Comparison of ENCODE assay signal across 13 mouse cellular contexts in the genomic region with DNA sequence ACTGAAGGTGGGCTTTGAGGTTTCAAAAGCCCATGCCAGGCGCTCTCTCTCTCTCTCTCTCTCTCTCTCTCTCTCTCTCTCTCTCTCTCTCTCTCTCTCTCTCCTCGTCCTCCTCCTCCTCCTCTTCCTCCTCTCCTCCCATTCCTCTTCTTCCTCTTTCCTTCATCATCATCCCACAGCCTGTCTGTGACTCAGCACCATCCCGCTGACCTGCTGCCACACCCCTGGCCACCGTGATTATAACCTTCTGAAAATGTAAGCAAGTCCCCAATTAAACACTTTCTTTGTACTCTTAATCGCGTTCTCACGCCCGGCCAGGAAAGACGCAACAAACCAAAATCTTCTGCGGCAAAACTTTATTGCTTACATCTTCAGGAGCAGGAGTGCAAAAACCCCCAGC. TPM values are rescaled to one million over a fixed set of nuclear protein-coding genes. Genes with fewer than 3 reads are reported as not detected.
DNase-seq lines count a peak whose midpoint lies in the region; ATAC-seq and TF ChIP-seq lines count a peak whose summit lies in the region.
"Not testable (repeated sequence)": the region's sequence is repeated elsewhere in the genome, so short reads cannot be mapped to it uniquely, and the experiment has no call there.
"Had no signal": no experiment of that assay in that cellular context is flagged by ENCODE, and none has a peak within 500 bp of the region (broad histone marks: within the 10 kb centered on the region; RNA-seq: fewer than 3 reads in every experiment).

No protein-coding gene starts in this region.

- DNase-seq in embryo, embryonic 11 days, result peak; percentile 1
- DNase-seq in forebrain, embryonic 14.5 days (ENCODE audit: low spot score); heart, postnatal 0 days (ENCODE audit: low spot score); liver, embryonic 11.5 days (ENCODE audit: low spot score): not testable (repeated sequence)

- H3K9ac ChIP-seq in forebrain, embryonic 14.5 days (ENCODE audit: low read length), result peak overlapping the region; percentile 41; the same call in 1 of the 2 replicates
- not testable (repeated sequence) for H3K9ac ChIP-seq in heart, postnatal 0 days (replicated peaks; ENCODE audit: low read depth, low read length); intestine, postnatal 0 days (ENCODE audit: low read depth, low read length); liver, embryonic 11.5 days (ENCODE audit: low read depth, low read length); neural tube, embryonic 14.5 days (replicated peaks; ENCODE audit: low read depth, low read length)

- TF ChIP-seq EP300 in heart, postnatal 0 days (IDR thresholded peaks at IDR 0.05; ENCODE audit: low read depth), result not testable (repeated sequence)

- H3K27ac ChIP-seq in forebrain, embryonic 14.5 days (ENCODE audit: low read depth, low read length); heart, postnatal 0 days (ENCODE audit: low read depth); intestine, postnatal 0 days (ENCODE audit: low read depth, low read length); liver, embryonic 11.5 days (ENCODE audit: low read depth, low read length); neural tube, embryonic 14.5 days (ENCODE audit: low read depth, low read length): not testable (repeated sequence)

- WGBS in forebrain, embryonic 14.5 days, result 13% methylated on average over 10 of the region's 10 CpGs
- WGBS in heart, postnatal 0 days, result 11% methylated on average over 10 of the region's 10 CpGs
- WGBS in intestine, postnatal 0 days, result 14% methylated on average over 10 of the region's 10 CpGs
- WGBS in liver, embryonic 11.5 days, result 17% methylated on average over 10 of the region's 10 CpGs
- 12% methylated on average over 10 of the region's 10 CpGs for WGBS in neural tube, embryonic 14.5 days

- not testable (repeated sequence) for H3K4me1 ChIP-seq in forebrain, embryonic 14.5 days (ENCODE audit: control insufficient read depth, insufficient read depth, low read length); heart, postnatal 0 days (ENCODE audit: control insufficient read depth, insufficient read depth); intestine, postnatal 0 days (replicated peaks; ENCODE audit: control insufficient read depth, insufficient read depth, low read length); liver, embryonic 11.5 days (replicated peaks; ENCODE audit: control insufficient read depth, insufficient read depth, low read length); neural tube, embryonic 14.5 days (ENCODE audit: control insufficient read depth, insufficient read depth, low read length)

- H3K4me2 ChIP-seq in forebrain, embryonic 14.5 days (ENCODE audit: low read length), result peak overlapping the region; percentile 56
- peak overlapping the region; percentile 58 for H3K4me2 ChIP-seq in heart, postnatal 0 days (ENCODE audit: low read depth, low read length)
- H3K4me2 ChIP-seq in intestine, postnatal 0 days (replicated peaks; ENCODE audit: low read depth), result peak overlapping the region; percentile 58
- peak overlapping the region; percentile 61 for H3K4me2 ChIP-seq in liver, embryonic 11.5 days
- H3K4me2 ChIP-seq in neural tube, embryonic 14.5 days (ENCODE audit: low read depth, low read length), result peak overlapping the region; percentile 51

- not testable (repeated sequence) for H3K27me3 ChIP-seq in forebrain, embryonic 14.5 days (replicated peaks; ENCODE audit: control insufficient read depth, insufficient read depth, low read length); heart, postnatal 0 days (ENCODE audit: control insufficient read depth, insufficient read depth, low read length); intestine, postnatal 0 days (replicated peaks; ENCODE audit: control insufficient read depth, insufficient read depth, low read length); liver, embryonic 11.5 days (replicated peaks; ENCODE audit: control insufficient read depth, insufficient read depth, low read length); neural tube, embryonic 14.5 days (ENCODE audit: control insufficient read depth, insufficient read depth, low read length)

- ATAC-seq in forebrain, embryonic 14.5 days, result peak; percentile 74
- ATAC-seq in heart, postnatal 0 days (ENCODE audit: insufficient read depth, low read depth); intestine, postnatal 0 days; liver, embryonic 11.5 days (replicated peaks; ENCODE audit: low FRiP score): not testable (repeated sequence)
- ATAC-seq in megakaryocyte progenitor cell, adult 5-6 weeks (replicated peaks; ENCODE audit: poor library complexity), result peak; percentile 63
- peak; percentile 68; the same call in 1 of the 2 replicates for ATAC-seq in neural tube, embryonic 14.5 days (ENCODE audit: low read depth)

- not testable (repeated sequence) for H3K36me3 ChIP-seq in forebrain, embryonic 14.5 days (ENCODE audit: control insufficient read depth, insufficient read depth, low read length); heart, postnatal 0 days (replicated peaks; ENCODE audit: control insufficient read depth, insufficient read depth, low read length); intestine, postnatal 0 days (ENCODE audit: control insufficient read depth, insufficient read depth); liver, embryonic 11.5 days (ENCODE audit: control insufficient read depth, insufficient read depth, low read length); neural tube, embryonic 14.5 days (ENCODE audit: control insufficient read depth, insufficient read depth, low read length)

- not testable (repeated sequence) for H3K9me3 ChIP-seq in forebrain, embryonic 14.5 days (replicated peaks; ENCODE audit: control insufficient read depth, low read length); heart, postnatal 0 days (replicated peaks; ENCODE audit: control insufficient read depth, low read length); intestine, postnatal 0 days (ENCODE audit: control insufficient read depth); liver, embryonic 11.5 days (ENCODE audit: control insufficient read depth, low read length); neural tube, embryonic 14.5 days (ENCODE audit: control insufficient read depth, low read length)

- not testable (repeated sequence) for TF ChIP-seq CTCF in heart, postnatal 0 days (IDR thresholded peaks at IDR 0.05; ENCODE audit: low read depth); intestine, postnatal 0 days (IDR thresholded peaks at IDR 0.05; ENCODE audit: low read depth)

- H3K4me3 ChIP-seq in forebrain, embryonic 14.5 days (ENCODE audit: low read depth, low read length), result peak overlapping the region; percentile 30
- H3K4me3 ChIP-seq in heart, postnatal 0 days (ENCODE audit: low read depth, low read length), result peak overlapping the region; percentile 34
- not testable (repeated sequence) for H3K4me3 ChIP-seq in intestine, postnatal 0 days (ENCODE audit: low read depth, low read length)
- peak overlapping the region; percentile 37 for H3K4me3 ChIP-seq in liver, embryonic 11.5 days (ENCODE audit: low read depth, low read length)
- peak overlapping the region; percentile 32 for H3K4me3 ChIP-seq in neural tube, embryonic 14.5 days (ENCODE audit: low read depth, low read length)

RNA-seq across cellular contexts. Expression of gene Cyp4a12a, which starts 18.1 kb away (rescaled TPM):
- not detected in 2 replicates for polyA plus RNA-seq in forebrain, embryonic 14.5 days (2014; fragmentation: Nextera tagmentation; extraction: Ambion mirVana)
- total RNA-seq in heart, postnatal 0 days (2014; rRNA removed; ENCODE audit: low replicate concordance), result not detected in 2 replicates
- polyA plus RNA-seq in heart, postnatal 0 days (2015; fragmentation: Nextera tagmentation; extraction: Ambion mirVana), result not detected in 2 replicates
- 0.52 and 0.58 TPM in 2 replicates for polyA plus RNA-seq in intestine, postnatal 0 days (2015; fragmentation: Nextera tagmentation; extraction: Ambion mirVana)
- not detected in 2 replicates for polyA plus RNA-seq in liver, embryonic 11.5 days (2014; fragmentation: Nextera tagmentation; extraction: Ambion mirVana)
- total RNA-seq in megakaryocyte progenitor cell, adult 5-6 weeks (2015), result not detected in 2 replicates
- total RNA-seq in megakaryocyte progenitor cell, adult 5-6 weeks (2017), result not detected in 2 replicates
- not detected in 2 replicates for polyA plus RNA-seq in neural tube, embryonic 14.5 days (2014; fragmentation: Nextera tagmentation; extraction: Ambion mirVana)
- total RNA-seq: adrenal gland, postnatal 25 days; gastrocnemius, adult 8-10 months; heart, postnatal 25 days had no signal
- polyA plus RNA-seq: erythroblast, embryonic 14.5 days; myocyte; urinary bladder, adult 2 months had no signal

RNA-seq across cellular contexts. Expression of gene Cyp4a29, which starts 38.9 kb away (rescaled TPM):
- polyA plus RNA-seq in forebrain, embryonic 14.5 days (2014; fragmentation: Nextera tagmentation; extraction: Ambion mirVana), result not detected in 2 replicates
- total RNA-seq in heart, postnatal 0 days (2014; rRNA removed; ENCODE audit: low replicate concordance), result not detected in 2 replicates
- polyA plus RNA-seq in heart, postnatal 0 days (2015; fragmentation: Nextera tagmentation; extraction: Ambion mirVana), result not detected in 2 replicates
- not detected in 2 replicates for polyA plus RNA-seq in intestine, postnatal 0 days (2015; fragmentation: Nextera tagmentation; extraction: Ambion mirVana)
- polyA plus RNA-seq in liver, embryonic 11.5 days (2014; fragmentation: Nextera tagmentation; extraction: Ambion mirVana), result not detected in 2 replicates
- not detected in 2 replicates for total RNA-seq in megakaryocyte progenitor cell, adult 5-6 weeks (2015)
- not detected in 2 replicates for total RNA-seq in megakaryocyte progenitor cell, adult 5-6 weeks (2017)
- polyA plus RNA-seq in neural tube, embryonic 14.5 days (2014; fragmentation: Nextera tagmentation; extraction: Ambion mirVana), result not detected in 2 replicates
- total RNA-seq: adrenal gland, postnatal 25 days; gastrocnemius, adult 8-10 months; heart, postnatal 25 days had no signal
- polyA plus RNA-seq: erythroblast, embryonic 14.5 days; myocyte; urinary bladder, adult 2 months had no signal
